Mouse (Mus musculus): ENCODE data around the gene Nle1.
A peak's percentile ranks its signal among the peaks of the same experiment; 100 is the strongest.
"Not testable (repeated sequence)": the region's sequence is repeated elsewhere in the genome, so short reads cannot be mapped to it uniquely, and the experiment has no call there.

Gene Nle1

DNA sequence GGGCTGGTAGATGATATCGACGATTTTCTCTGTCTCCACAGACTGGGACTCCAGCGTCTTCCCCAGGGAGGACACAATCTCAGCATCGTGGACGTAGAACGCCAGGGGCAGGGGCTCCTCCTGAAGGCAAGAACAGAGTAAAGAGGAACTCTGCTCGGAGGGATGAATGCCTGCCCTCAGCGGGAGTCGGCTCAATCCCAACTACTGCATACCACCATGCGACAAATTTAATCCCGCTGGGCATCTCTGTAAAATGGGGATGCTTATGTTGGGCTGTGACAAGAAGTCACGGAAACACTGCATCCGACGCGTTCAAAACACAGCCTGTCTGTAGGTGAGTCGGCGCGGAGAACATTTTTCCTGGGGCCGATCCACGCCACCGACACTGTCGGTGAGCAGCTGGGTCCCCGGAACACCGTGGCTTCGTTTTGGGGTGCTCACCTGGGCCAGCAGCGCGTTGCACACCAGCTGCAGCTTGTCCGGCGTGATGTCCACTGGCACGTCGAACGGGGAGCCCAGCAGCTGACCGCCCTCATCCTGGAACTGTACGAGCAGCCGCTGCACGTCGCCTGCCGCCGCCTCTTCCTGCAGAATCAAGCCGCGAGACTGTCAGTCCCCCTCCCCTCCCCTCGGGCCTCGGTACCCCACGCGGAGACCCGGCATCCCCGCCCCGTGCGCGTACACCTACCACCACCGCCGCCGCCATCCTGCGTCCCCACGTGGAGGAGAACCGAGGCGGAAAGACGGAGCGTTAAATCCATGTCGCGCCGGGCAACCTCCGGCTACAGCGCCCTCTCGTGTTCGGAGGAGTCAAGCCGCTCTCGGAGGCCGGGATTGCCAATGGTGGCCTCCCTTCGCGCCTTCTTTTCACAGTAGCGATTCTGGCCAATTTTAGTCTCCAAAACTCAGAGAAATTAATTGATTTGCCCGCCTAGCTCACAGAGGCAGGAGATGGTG lies at the start of gene Nle1:
Nle1 (minus strand) TSS at position 761 of the 957 bp plus-strand sequence.
- peak; percentile 82 for DNase-seq

DNA sequence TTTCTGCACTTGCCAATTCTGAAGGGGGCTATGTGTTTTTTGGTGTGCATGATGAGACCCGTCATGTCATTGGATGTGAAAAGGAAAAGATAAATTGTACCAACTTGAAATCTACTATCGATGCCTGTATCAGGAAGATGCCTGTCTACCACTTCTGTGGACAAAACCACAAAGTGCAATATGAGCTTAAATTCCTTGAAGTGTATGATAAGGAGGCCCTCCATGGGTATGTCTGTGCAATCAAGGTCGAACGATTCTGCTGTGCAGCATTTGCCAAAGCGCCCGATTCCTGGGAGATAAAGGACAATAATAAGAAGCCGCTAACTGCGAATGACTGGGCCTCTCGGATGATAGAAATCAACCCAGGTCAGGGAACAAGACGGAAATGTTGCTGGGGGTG lies 48.7 kb upstream of the Nle1 start:
- DNase-seq: no peak

DNA sequence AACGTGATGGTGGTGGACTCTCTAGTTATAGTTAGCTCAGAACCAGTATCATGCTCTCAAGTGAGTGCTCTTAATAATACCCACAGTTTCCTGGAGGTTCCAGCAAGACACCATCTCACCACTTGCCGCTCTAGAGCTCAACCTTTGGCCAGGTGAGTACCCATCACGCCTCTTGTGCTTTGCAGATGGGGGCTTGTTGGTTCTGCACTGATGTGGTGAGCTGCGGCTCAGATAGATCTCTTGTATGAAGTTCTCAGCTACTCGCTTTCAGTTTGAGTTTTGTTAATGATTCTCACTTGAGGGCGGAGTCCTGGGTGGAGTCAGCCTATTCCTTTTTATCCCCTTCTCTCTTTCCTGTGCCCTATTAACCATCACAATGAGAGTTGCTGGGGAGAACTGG lies 46.4 kb upstream of the Nle1 start:
- DNase-seq: no peak

DNA sequence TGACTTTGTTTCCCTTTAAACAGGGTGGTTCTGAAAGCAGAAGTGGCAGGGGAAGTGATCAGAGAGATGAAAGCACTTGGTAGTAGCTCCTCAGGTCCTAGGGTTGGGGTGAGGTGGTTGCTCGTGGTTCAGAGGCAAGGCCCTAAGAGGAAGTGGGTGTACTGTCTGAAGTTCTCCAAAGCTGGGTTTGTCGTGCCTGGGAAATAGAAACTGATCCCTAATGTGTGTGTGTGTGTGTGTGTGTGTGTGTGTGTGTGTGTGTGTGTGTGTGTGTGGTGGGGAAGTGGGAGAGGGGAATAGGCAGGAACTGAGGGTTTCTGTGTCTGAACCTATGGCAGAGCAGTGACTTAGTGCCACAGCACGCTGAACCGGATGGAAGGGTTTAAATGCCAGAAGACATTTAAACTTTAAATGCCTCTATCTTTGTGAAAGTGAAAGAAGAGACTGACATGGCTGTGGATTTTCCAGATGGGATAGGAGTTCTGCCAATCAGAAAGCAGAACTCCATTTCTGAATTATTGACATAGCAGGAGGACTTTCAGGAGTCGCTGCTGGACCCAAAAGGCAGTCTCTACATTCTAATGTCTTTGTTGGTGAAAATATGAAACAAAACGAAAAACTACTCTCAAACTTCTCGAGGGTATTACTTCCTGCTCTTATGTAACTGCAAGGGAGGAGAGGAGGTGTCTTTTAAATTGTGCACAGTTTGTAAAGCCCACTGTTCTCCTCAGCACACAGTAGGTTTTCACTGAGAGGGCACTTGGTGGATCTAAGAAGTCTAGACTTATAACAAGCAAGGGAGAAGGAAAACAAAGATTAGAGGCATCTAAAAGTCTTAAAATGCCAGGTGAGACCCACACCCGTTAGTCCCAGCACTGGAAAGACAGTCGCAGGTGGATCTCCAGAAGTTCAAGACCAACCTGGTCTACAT lies 44.7 kb upstream of the Nle1 start:
- DNase-seq: no peak

DNA sequence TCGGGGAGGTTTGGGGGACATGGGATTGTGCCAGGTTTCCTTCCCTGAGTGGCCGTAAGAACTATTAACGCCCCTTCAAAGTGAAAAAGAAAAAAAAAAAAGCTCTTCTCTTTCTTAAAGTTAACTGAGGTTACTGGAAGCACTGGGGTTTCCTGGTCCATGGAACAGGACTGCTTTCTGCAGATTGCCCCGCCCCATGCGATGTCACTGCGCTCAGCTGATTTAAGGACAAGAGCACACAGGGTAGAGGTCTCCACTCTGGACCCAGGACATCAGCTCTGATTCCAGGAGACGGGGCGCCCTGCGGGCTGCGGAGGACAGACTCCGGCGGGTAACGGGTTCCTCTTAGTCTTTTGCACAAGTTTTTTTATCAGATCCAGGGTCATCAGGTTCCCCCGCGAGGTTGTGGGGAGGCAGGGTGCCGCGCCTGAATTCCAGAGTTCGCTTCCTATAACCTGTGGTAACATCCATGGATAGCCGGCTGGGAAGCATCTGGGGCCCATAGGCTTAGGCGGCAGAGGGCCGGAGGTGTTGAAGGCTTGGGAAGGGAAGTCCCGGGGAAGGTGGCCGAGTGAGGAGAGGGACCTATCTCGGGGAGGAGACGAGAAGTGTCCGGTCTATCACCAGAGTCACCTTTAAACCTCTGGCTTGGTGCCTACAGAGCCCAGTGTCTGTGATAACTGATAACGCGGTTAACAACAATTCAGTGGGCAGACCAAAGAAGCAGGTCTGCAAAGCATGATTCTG lies 43.8 kb upstream of the Nle1 start:
- DNase-seq: peak; percentile 79

DNA sequence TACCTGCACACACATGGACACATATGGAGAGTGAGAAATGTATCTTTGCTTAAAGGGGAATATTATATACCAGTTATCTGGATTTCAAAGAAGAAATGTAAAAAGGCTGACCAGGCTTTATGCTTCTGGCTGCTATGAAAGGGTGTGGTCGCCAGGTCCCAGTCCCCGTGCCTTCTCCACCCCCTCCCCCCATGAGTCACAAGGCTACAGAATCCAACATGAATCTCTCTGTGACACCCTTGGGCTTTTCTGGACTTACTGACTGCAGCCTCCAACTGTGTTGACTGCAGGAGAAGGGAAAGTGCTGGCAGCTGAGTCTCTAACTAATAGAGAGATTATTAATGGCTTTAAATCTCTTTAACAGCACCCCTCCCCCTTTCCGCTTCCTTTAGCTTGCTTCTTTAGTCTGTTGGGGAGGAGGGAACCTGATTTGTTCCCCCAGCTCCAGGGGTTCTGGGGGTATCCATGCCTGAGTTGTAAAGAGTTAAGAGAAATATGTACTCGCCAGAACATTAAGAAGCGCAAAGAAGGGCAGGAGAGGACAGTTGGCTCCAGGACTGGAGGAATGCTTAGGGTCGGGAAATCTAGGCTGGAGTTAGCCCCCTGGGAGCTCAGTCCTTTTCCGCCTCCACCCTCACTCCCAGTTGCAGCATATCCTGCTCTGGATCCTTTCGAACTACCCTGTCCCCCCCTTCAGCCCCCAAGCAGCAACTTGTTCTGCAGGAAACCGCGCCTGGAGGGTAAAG lies 42.7 kb upstream of the Nle1 start, which contains the start of gene Slfn5:
Slfn5 (plus strand) TSS at position 614 of the 746 bp plus-strand sequence.
- DNase-seq: peak; percentile 72

DNA sequence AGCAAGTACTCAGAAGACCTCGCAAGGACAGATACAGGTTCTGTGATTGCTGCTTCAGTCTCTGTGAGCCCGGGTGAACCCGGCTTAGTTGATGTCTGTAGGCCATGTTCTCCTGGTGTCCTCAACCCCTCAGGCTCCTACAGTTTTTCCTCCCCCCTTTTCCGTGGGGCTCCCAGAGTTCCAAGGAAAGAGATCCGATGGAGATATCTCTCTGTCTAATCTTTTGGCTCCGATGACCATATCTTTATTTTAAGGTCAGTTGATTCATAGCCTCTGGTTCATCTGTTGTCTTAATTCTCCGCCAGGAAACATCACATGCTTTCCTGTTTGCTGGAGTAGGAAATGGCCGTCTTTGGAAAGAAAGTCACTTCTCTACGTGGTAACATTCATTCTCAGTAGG lies 40.8 kb upstream of the Nle1 start:
- peak; percentile 40 for DNase-seq

DNA sequence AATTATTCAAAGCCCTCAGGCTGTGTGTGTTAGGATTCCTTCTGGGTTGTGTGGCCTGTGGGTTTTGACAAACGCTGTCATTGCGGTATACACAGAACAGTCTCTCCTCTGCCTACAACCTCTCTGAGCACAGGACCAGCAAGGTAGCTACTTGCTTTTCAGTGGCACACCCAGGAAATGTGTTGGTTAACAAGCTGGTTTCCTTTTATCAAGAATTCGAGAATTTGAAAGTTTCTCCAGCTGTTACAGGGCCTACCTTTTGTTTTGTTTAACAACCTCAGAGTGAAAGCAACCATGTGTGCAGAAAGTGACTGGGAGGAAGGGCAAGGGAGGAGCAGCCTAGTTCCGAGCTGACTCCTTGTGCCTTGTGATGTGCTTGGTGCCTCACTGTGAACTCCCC lies 39.2 kb upstream of the Nle1 start:
- DNase-seq: no peak

DNA sequence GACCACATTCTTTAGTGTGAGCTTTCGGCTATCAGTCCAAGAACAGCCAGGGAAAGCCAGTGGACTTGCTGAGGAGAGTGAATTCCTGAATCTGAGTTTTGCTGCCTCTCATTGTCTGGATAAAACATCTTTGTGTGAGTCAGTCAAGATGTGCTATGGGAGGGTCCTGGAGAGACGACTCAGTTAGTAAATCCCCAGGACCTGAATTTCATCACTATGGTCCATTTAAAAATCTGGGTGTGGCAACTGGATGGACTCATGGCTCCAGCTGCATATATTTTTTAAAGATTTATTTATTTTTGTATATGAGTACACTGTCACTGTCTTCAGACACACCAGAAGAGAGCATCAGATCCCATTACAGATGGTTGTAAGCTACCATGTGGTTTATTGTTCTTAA lies 37.4 kb upstream of the Nle1 start:
- no peak for DNase-seq

DNA sequence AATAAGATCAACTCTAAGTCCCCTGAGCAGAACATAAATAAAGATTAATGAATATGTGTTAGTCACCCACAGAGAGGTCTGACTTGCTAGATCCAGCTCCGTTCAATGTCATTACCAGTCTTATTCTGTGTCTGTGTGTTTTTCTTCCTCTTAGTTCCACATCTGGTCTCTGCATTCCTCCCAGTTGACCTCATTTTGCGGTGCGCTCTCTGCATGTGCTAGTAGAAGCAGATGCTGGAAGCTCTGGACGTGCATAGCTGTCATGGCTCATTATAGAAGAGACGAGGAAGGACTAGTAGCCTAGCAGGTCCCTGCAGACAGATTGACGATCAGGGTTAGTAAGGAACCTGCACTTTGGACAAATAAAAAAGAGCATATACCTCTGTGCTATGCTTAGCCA lies 35.1 kb upstream of the Nle1 start:
- no peak for DNase-seq

DNA sequence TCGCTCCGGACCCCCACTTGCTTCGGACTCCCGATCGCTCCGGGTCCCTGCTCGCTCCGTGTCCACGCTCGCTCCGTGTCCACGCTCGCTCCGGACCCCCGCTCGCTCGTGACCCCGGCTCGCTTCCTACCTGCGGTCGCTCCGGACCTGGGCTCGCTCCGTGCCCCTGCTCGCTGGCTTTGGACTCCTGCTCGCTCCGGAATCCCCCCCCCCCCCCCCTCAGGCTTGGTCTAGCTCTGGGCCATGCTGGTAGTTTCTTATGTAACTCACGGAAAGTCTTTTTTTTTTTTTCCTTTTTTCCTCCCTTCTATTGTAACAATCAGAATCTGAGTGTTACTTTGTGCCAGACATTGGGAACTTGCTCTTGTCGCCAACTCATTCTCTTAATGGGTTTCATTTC lies 25.0 kb upstream of the Nle1 start:
- DNase-seq: no peak

DNA sequence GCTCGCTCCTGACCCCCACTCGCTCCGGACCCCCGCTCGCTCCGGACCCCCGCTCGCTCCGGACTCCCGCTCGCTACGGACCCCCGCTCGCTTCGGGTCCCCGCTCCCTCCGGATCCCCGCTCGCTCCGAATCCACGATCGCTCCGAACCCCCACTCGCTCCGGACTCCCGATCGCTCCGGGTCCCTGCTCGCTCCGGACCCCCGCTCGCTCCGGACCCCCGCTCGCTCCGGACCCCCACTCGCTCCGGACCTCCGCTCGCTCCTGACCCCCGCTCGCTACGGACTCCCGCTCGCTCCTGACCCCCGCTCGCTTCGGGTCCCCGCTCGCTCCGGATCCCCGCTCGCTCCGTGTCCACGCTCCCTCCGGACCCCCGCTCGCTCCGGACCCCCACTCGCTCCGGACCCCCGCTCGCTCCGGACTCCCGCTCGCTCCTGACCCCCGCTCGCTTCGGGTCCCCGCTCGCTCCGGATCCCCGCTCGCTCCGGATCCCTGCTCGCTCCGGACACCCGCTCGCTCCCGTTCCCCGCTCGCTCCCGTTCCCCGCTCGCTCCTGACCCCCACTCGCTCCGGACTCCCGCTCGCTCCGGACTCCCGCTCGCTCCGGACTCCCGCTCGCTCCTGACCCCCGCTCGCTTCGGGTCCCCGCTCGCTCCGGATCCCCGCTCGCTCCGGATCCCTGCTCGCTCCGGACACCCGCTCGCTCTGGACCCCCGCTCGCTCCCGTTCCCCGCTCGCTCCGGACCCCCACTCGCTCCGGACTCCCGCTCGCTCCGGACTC lies 23.6 kb upstream of the Nle1 start:
- not testable (repeated sequence) for DNase-seq

DNA sequence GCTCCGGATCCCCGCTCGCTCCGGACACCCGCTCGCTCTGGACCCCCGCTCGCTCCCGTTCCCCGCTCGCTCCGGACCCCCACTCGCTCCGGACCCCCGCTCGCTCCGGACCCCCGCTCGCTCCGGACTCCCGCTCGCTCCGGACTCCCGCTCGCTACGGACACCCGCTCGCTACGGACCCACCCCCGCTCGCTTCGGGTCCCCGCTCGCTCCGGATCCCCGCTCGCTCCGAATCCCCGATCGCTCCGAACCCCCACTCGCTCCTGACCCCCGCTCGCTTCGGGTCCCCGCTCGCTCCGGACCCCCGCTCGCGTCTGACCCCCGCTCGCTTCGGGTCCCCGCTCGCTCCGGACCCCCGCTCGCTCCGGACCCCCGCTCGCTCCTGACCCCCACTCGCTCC lies 22.9 kb upstream of the Nle1 start:
- DNase-seq: not testable (repeated sequence)

DNA sequence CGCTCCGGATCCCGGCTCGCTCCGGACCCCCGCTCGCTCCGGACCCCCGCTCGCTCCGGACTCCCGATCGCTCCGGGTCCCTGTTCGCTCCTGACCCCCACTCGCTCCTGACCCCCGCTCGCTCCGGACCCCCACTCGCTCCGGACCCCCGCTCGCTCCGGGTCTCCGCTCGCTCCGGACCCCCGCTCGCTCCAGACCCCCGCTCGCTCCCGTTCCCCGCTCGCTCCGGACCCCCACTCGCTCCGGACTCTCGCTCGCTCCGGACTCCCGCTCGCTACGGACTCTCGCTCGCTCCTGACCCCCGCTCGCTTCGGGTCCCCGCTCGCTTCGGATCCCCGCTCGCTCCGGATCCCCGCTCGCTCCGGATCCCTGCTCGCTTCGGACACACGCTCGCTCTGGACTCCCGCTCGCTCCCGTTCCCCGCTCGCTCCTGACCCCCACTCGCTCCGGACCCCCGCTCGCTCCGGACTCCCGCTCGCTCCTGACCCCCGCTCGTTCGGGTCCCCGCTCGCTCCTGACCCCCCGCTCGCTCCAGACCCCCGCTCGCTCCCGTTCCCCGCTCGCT lies 22.3 kb upstream of the Nle1 start:
- DNase-seq: not testable (repeated sequence)

DNA sequence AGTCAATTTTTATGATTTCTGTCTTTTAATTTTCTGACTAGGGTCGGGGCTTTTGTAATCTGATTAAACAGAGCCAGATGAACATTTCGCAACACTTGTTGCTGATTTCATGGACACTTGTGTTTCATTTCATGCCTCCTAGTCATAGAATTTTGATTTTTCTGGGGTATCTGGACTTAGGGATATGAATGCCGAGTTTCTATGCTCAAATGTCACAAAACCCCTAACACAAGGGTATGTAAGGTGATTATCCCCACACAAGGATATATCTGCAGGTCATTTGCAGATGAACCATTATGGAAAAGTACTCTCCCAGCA lies 21.4 kb upstream of the Nle1 start:
- no peak for DNase-seq

DNA sequence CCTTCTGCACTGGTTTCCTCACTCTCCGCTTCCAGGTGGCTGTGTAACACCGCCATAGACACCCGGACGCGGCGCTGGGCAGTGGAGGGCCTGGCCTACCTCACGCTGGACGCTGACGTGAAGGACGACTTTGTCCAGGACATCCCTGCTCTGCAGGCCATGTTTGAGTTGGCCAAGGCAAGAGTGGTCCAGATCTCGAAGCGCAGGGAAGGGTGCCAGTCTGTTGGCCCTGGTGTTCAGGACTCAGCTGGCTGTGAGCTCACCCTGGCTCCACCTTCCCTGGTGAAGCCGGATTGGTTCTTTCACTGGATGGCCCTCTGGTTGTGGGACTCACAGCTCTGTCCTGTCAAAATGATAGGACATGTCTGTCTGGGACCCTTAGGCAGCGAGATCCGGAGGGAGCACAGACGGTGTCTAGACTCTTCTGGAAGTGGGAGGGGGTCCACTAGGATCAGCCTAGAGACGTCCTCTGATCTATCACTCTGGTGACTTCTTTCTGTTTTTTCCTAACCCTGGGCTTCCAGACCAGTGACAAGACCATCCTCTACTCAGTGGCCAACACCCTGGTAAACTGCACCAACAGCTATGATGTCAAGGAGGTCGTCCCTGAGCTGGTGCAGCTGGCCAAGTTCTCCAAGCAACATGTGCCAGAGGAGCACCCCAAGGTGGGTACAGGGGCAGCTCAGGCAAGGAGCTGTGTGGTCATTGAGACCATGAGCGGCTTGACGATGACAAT lies 20.9 kb upstream of the Nle1 start:
- no peak for DNase-seq

DNA sequence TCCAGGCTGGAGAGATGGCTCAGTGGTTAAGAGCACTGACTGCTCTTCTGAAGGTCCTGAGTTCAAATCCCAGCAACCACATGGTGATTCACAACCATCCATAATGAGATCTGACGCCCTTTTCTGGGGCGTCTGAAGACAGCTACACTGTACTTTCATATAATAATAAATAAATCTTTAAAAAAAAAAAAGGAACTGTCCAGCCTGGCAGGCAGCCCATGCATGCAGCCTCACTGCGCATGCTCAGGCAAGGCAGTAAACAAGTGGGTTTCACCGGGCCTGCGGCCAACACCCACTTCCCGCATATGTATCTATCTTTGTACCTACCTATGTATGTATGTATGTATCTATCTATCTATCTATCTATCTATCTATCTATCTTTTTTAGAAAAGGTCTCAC lies 15.7 kb upstream of the Nle1 start:
- DNase-seq: not testable (repeated sequence)

DNA sequence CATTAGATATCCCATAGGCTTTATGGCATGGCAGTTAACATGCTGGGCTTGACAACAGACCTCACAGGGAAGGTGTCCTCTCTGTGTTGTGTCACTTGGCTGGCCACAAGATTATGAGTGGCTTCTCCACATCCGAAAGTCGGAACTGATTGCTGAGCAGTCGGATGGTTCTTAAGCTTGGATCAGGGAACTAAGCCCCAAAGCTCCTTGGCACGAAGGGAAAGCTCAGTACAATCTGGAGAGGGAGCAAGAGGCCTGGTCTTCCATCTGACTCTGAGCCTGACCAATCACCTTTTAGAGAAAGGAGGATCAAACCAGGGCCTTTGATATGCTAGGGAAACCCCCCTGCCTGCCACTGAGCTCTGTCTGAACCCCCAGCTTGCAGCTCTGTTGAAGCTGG lies 13.5 kb upstream of the Nle1 start:
- DNase-seq: no peak

DNA sequence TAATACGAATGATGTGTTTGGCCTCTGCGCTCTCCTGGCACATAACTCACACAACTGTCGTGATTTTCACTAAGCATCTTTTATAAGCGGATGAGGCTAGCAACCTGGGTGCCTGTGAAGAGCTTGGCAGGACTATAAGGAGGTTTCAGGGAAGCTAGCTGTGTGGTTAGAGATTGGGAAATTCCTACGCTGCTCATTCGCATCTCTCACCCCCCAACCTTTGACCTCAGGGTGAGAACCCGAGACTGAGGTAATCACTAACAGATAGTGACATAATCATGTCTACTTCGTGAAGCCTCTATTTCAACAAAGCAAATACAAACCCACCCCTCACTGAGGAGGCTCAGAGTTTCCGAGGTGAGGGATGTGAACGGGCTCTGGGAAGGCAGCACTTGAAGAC lies 12.6 kb upstream of the Nle1 start:
- no peak for DNase-seq

DNA sequence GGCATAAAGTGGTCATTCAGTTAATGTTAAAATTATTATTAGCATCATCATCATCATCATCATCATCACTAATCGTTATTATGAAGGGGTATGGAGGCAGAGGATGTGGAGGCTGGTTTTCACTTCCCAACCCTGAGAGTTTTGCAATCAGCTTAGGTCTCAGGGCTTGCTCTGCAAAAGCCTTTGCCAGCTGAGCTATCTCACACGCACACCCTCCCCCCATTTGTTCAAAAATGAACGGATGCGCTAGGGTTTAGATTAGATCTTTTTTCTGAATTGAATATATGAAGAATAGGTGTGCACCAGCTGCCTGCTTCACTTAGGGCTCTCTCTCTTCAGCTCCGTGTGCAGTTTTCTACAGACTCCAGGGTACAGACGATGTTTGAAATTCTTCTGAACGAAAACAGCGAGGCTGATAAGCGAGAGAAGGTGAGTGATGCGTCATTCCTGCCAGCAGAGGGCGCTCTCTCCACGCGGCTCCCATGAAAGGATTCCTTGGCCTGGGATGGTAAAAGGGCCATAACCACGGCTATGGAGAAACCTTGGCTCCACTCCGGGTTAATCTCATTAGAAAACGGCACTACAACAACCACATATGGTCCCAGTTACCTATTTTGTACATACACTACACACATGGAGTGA lies 6.6 kb upstream of the Nle1 start:
- peak; percentile 39 for DNase-seq

Measured in kidney, adult 11 months (tissue).